Comparison of ENCODE assay signal across 14 mouse cellular contexts in genomic region chr5:83872052-83872451, GRCm38 (mm10).
"Had no signal": no experiment of that assay in that cellular context is flagged by ENCODE, and none has a peak within 500 bp of the region (broad histone marks: within the 10 kb centered on the region; RNA-seq: fewer than 3 reads in every experiment).

No protein-coding gene starts in this region.

- H3K4me3 ChIP-seq: kidney, embryonic 15.5 days; left cerebral cortex, adult 2 months; liver, embryonic 13.5 days; midbrain, embryonic 13.5 days had no signal

- H3K4me1 ChIP-seq: kidney, embryonic 15.5 days; liver, embryonic 13.5 days; midbrain, embryonic 13.5 days had no signal

- H3K27me3 ChIP-seq: kidney, embryonic 15.5 days; liver, embryonic 13.5 days; midbrain, embryonic 13.5 days had no signal

- DNase-seq: kidney, adult 11 months; kidney, adult 8-10 months; kidney, postnatal 10 days; kidney, postnatal 36 days; layer of hippocampus, postnatal 36 days; liver, embryonic 13.5 days; lung, adult 2 months; lung, postnatal 14 days; lung, postnatal 4 days; thymus, adult 2 months; thymus, postnatal 25 days had no signal

- H3K36me3 ChIP-seq: kidney, embryonic 15.5 days; liver, embryonic 13.5 days; midbrain, embryonic 13.5 days had no signal

- H3K9ac ChIP-seq: kidney, embryonic 15.5 days; liver, embryonic 13.5 days; midbrain, embryonic 13.5 days had no signal

- ATAC-seq: midbrain, embryonic 13.5 days had no signal

- H3K9me3 ChIP-seq: kidney, embryonic 15.5 days; liver, embryonic 13.5 days; midbrain, embryonic 13.5 days had no signal

- H3K27ac ChIP-seq: kidney, embryonic 15.5 days; left cerebral cortex, adult 2 months; liver, embryonic 13.5 days; midbrain, embryonic 13.5 days had no signal

- H3K4me2 ChIP-seq: kidney, embryonic 15.5 days; liver, embryonic 13.5 days; midbrain, embryonic 13.5 days had no signal
